Mouse (Mus musculus) kidney, adult 2 months (tissue): ENCODE data around the gene Slit3.

Experiments
- CTCF ChIP-seq: fragments of 200-500 bp; conservative IDR thresholded peaks from 2 replicates; pipeline ENCODE4 v1.5.1; 2011; ENCODE audit warnings: low read depth, mild to moderate bottlenecking, control low read depth, low read length, moderate library complexity, mixed read lengths; ENCODE audit not compliant: insufficient read depth, insufficient read length
- POLR2A ChIP-seq: fragments of 200-500 bp; IDR thresholded peaks from one replicate; pipeline ENCODE4 v1.6.1; 2011; ENCODE audit warnings: low read depth, low read length, control low read depth

GRCm38 (mm10) chr11:35304216-35304975 is 183.4 kb downstream of the Slit3 start:
- TF ChIP-seq POLR2A (no peak), CTCF (no peak)
